Mouse (Mus musculus) hindbrain, embryonic 12.5 days (tissue): ENCODE measurements around the gene Clca1. TPM values are rescaled to one million over a fixed set of nuclear protein-coding genes. Genes with fewer than 3 reads are reported as not detected.
"Not testable (repeated sequence)": the region's sequence is repeated elsewhere in the genome, so short reads cannot be mapped to it uniquely, and the experiment has no call there.

Experiments used
- ATAC-seq: fragments of 200-750 bp; cut with Nextera tagmentation; 2 replicates; pipeline ENCODE4 v1.8.0; 2017; ENCODE audit warnings: moderate TSS enrichment; ENCODE audit not compliant: low FRiP score
- H3K27ac ChIP-seq: fragments of 300-500 bp; sonication (generic); 2 replicates; pipeline ENCODE4 v1.5.1; 2016; ENCODE audit warnings: mild to moderate bottlenecking
- H3K27me3 ChIP-seq: fragments of 300-500 bp; sonication (generic); 2 replicates; pipeline ENCODE4 v1.6.1; 2016; ENCODE audit warnings: mild to moderate bottlenecking
- H3K36me3 ChIP-seq: fragments of 300-500 bp; sonication (generic); 2 replicates; pipeline ENCODE4 v1.6.1; 2016; ENCODE audit warnings: mild to moderate bottlenecking
- H3K4me1 ChIP-seq: fragments of 300-500 bp; sonication (generic); 2 replicates; pipeline ENCODE4 v1.6.1; 2016
- H3K4me2 ChIP-seq: fragments of 300-500 bp; sonication (generic); replicated peaks from 2 replicates; pipeline ENCODE4 v1.6.1; 2016; ENCODE audit warnings: mild to moderate bottlenecking
- H3K4me3 ChIP-seq: fragments of 300-500 bp; sonication (generic); 2 replicates; pipeline ENCODE4 v1.5.1; 2016; ENCODE audit warnings: mild to moderate bottlenecking
- H3K9ac ChIP-seq: fragments of 300-500 bp; sonication (generic); 2 replicates; pipeline ENCODE4 v1.6.1; 2016; ENCODE audit warnings: mild to moderate bottlenecking, moderate library complexity
- H3K9me3 ChIP-seq: fragments of 300-500 bp; sonication (generic); replicated peaks from 2 replicates; pipeline ENCODE4 v1.6.1; 2016; ENCODE audit warnings: mild to moderate bottlenecking
- whole genome bisulfite sequencing: fragments of 180-500 bp; shearing (Covaris S2); methylation state at CpG from one replicate; pipeline ENCODE4 v1.1.7; 2016; 5-methylcytosine and 5-hydroxymethylcytosine counted together
- polyA plus RNA-seq: library from polyadenylated mRNA; unstranded; fragments of >200 nt; fragmentation: Nextera tagmentation; extraction: Ambion mirVana; gene quantifications from 2 replicates; pipeline ENCODE4 v1.2.1, GENCODE M21; 2016

Gene Clca1
- polyA plus RNA-seq = not detected in 2 replicates

- Histone ChIP-seq H3K9ac (no peak within 1 kb of the TSS), H3K4me3 (no peak within 1 kb of the TSS)
- no peak for ATAC-seq
Observed at GRCm38 (mm10) chr3:145032676-145033075, at the start of gene Clca1. TSS of gene Clca1 (minus strand) at chr3:145032776.

GRCm38 (mm10) chr3:145080904-145081303 lies 48.3 kb upstream of the Clca1 start:
- WGBS = 82% methylated on average over 8 of the region's 8 CpGs
- no peak overlapping the region for H3K4me3 ChIP-seq
- H3K36me3 ChIP-seq = no peaks in the 10 kb centered on the region
- no peaks in the 10 kb centered on the region for H3K27me3 ChIP-seq
- no peak overlapping the region for H3K4me2 ChIP-seq
- no peak for ATAC-seq
- no peaks in the 10 kb centered on the region for H3K4me1 ChIP-seq
- no peak overlapping the region for H3K9ac ChIP-seq
- H3K27ac ChIP-seq = no peak overlapping the region
- H3K9me3 ChIP-seq = no peaks in the 10 kb centered on the region

More at GRCm38 (mm10) chr3:145032676-145033075, at the start of gene Clca1:
- Histone ChIP-seq H3K4me2 (no peak within 1 kb of the TSS), H3K4me1 (no peaks in the 10 kb centered on the region), H3K27ac (no peak within 1 kb of the TSS), H3K27me3 (no peaks in the 10 kb centered on the region), H3K36me3 (no peaks in the 10 kb centered on the region), H3K9me3 (no peaks in the 10 kb centered on the region)

GRCm38 (mm10) chr3:145078405-145078804 lies 45.8 kb upstream of the Clca1 start:
- no peak for ATAC-seq
- Histone ChIP-seq H3K27me3 (no peaks in the 10 kb centered on the region), H3K36me3 (no peaks in the 10 kb centered on the region), H3K9ac (no peak overlapping the region), H3K4me1 (no peaks in the 10 kb centered on the region), H3K4me2 (no peak overlapping the region), H3K9me3 (no peaks in the 10 kb centered on the region), H3K27ac (no peak overlapping the region), H3K4me3 (no peak overlapping the region)
- WGBS = 85% methylated on average over 6 of the region's 6 CpGs

- no peak overlapping the region for H3K4me2 ChIP-seq
- 95% methylated on average over 3 of the region's 3 CpGs for WGBS
- no peaks in the 10 kb centered on the region for H3K9me3 ChIP-seq
- no peak overlapping the region for H3K27ac ChIP-seq
- no peak for ATAC-seq
- no peak overlapping the region for H3K9ac ChIP-seq
- no peaks in the 10 kb centered on the region for H3K36me3 ChIP-seq
- no peaks in the 10 kb centered on the region for H3K4me1 ChIP-seq
- no peak overlapping the region for H3K4me3 ChIP-seq
- H3K27me3 ChIP-seq = no peaks in the 10 kb centered on the region
Observed at GRCm38 (mm10) chr3:145072339-145072738, 39.8 kb upstream of the Clca1 start.

GRCm38 (mm10) chr3:145068964-145069363 lies 36.4 kb upstream of the Clca1 start:
- Histone ChIP-seq H3K4me3 (no peak overlapping the region), H3K9ac (no peak overlapping the region), H3K9me3 (no peaks in the 10 kb centered on the region), H3K4me2 (no peak overlapping the region), H3K27me3 (no peaks in the 10 kb centered on the region), H3K36me3 (no peaks in the 10 kb centered on the region), H3K27ac (no peak overlapping the region), H3K4me1 (no peaks in the 10 kb centered on the region)
- ATAC-seq = no peak
- WGBS = 86% methylated on average over 4 of the region's 4 CpGs

- not testable (repeated sequence) for H3K4me1 ChIP-seq, H3K27me3 ChIP-seq, H3K9ac ChIP-seq, H3K4me3 ChIP-seq, H3K36me3 ChIP-seq, ATAC-seq, H3K27ac ChIP-seq, H3K4me2 ChIP-seq, H3K9me3 ChIP-seq
- WGBS = 98% methylated on average over 3 of the region's 3 CpGs
Observed at GRCm38 (mm10) chr3:145055138-145055537, 22.6 kb upstream of the Clca1 start.

GRCm38 (mm10) chr3:145049820-145050219 lies 17.2 kb upstream of the Clca1 start:
- H3K36me3 ChIP-seq = no peaks in the 10 kb centered on the region
- ATAC-seq = no peak
- H3K4me2 ChIP-seq = no peak overlapping the region
- H3K9ac ChIP-seq = no peak overlapping the region
- H3K4me3 ChIP-seq = no peak overlapping the region
- no peaks in the 10 kb centered on the region for H3K9me3 ChIP-seq
- no peaks in the 10 kb centered on the region for H3K4me1 ChIP-seq
- 79% methylated on average over 3 of the region's 3 CpGs for WGBS
- H3K27me3 ChIP-seq = no peaks in the 10 kb centered on the region
- H3K27ac ChIP-seq = no peak overlapping the region

- no peak overlapping the region for H3K4me2 ChIP-seq
- WGBS = 82% methylated on average over 3 of the region's 3 CpGs
- no peaks in the 10 kb centered on the region for H3K9me3 ChIP-seq
- H3K4me3 ChIP-seq = no peak overlapping the region
- no peaks in the 10 kb centered on the region for H3K36me3 ChIP-seq
- H3K27me3 ChIP-seq = no peaks in the 10 kb centered on the region
- no peak overlapping the region for H3K9ac ChIP-seq
- H3K27ac ChIP-seq = no peak overlapping the region
- no peak for ATAC-seq
- H3K4me1 ChIP-seq = no peaks in the 10 kb centered on the region
Observed at GRCm38 (mm10) chr3:145038813-145039212, 6.2 kb upstream of the Clca1 start.

- no peak overlapping the region for H3K9ac ChIP-seq
- ATAC-seq = no peak
- H3K27ac ChIP-seq = no peak overlapping the region
- H3K4me2 ChIP-seq = no peak overlapping the region
- 84% methylated on average over 3 of the region's 3 CpGs for WGBS
- H3K4me1 ChIP-seq = no peaks in the 10 kb centered on the region
- H3K9me3 ChIP-seq = no peaks in the 10 kb centered on the region
- no peaks in the 10 kb centered on the region for H3K27me3 ChIP-seq
- no peak overlapping the region for H3K4me3 ChIP-seq
- H3K36me3 ChIP-seq = no peaks in the 10 kb centered on the region
Observed at GRCm38 (mm10) chr3:145028036-145028435, 4.5 kb downstream of the Clca1 start.

- ATAC-seq = no peak
- 33% methylated on average over 3 of the region's 3 CpGs for WGBS
Observed at GRCm38 (mm10) chr3:145026750-145027149, 5.8 kb downstream of the Clca1 start.

GRCm38 (mm10) chr3:145017807-145018206 lies 14.8 kb downstream of the Clca1 start:
- Histone ChIP-seq H3K36me3 (no peaks in the 10 kb centered on the region), H3K4me3 (no peak overlapping the region), H3K9ac (no peak overlapping the region), H3K27ac (no peak overlapping the region), H3K4me1 (no peaks in the 10 kb centered on the region), H3K9me3 (no peaks in the 10 kb centered on the region), H3K4me2 (no peak overlapping the region), H3K27me3 (no peaks in the 10 kb centered on the region)
- WGBS = 56% methylated on average over 3 of the region's 3 CpGs
- ATAC-seq = no peak

More at GRCm38 (mm10) chr3:145026750-145027149, 5.8 kb downstream of the Clca1 start:
- Histone ChIP-seq H3K27me3 (no peaks in the 10 kb centered on the region), H3K4me1 (no peaks in the 10 kb centered on the region), H3K36me3 (no peaks in the 10 kb centered on the region), H3K9me3 (no peaks in the 10 kb centered on the region), H3K9ac (no peak overlapping the region), H3K4me3 (no peak overlapping the region), H3K27ac (no peak overlapping the region), H3K4me2 (no peak overlapping the region)

- H3K9ac ChIP-seq = no peak overlapping the region
- 36% methylated on average over 5 of the region's 5 CpGs for WGBS
Observed at GRCm38 (mm10) chr3:145004422-145004821, 28.2 kb downstream of the Clca1 start.

GRCm38 (mm10) chr3:145000912-145001311 lies 31.7 kb downstream of the Clca1 start:
- Histone ChIP-seq H3K4me3 (no peak overlapping the region), H3K36me3 (no peaks in the 10 kb centered on the region), H3K27ac (no peak overlapping the region), H3K4me1 (no peaks in the 10 kb centered on the region), H3K9me3 (no peaks in the 10 kb centered on the region), H3K27me3 (no peaks in the 10 kb centered on the region), H3K9ac (no peak overlapping the region), H3K4me2 (no peak overlapping the region)
- WGBS = 84% methylated on average over 1 of the region's 1 CpGs
- no peak for ATAC-seq

More at GRCm38 (mm10) chr3:145004422-145004821, 28.2 kb downstream of the Clca1 start:
- Histone ChIP-seq H3K9me3 (no peaks in the 10 kb centered on the region), H3K4me2 (no peak overlapping the region), H3K4me3 (no peak overlapping the region), H3K27me3 (no peaks in the 10 kb centered on the region), H3K36me3 (no peaks in the 10 kb centered on the region), H3K27ac (no peak overlapping the region), H3K4me1 (no peaks in the 10 kb centered on the region)
- ATAC-seq = no peak
